In the genomic region with DNA sequence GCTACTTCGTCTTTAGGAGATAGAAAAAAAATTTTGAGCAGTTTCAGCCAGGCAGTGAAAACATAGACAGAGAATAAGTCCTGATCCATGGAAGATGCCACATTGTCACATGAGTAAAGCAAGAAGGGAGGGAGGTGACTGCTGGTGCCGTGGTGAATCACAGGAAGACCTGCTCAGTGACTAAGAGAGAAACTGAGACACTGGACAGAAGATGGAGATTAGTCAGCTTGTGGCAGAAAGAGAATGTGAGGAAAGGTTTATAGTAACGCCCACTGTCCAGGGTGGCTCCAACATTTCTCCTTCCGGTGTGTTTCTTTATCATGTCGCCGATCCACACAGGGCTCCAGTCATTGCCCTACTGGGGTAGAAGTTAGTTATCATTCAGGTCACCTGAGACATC, we compare ENCODE assay signal across 23 mouse cellular contexts.
DNase-seq lines count a peak whose midpoint lies in the region; ATAC-seq and TF ChIP-seq lines count a peak whose summit lies in the region.
"Had no signal": no experiment of that assay in that cellular context is flagged by ENCODE, and none has a peak within 500 bp of the region (broad histone marks: within the 10 kb centered on the region; RNA-seq: fewer than 3 reads in every experiment).

No protein-coding gene starts in this region.

- TF ChIP-seq EP300 in CH12.LX (IDR thresholded peaks at IDR 0.05; ENCODE audit: low read length), result no peak

- no peak for TF ChIP-seq RAD21 in CH12.LX (IDR thresholded peaks at IDR 0.05; ENCODE audit: low read depth, low read length)

- H3K9me3 ChIP-seq in CH12.LX (replicated peaks; ENCODE audit: low read length), result no peaks in the 10 kb centered on the region
- H3K9me3 ChIP-seq in kidney, embryonic 15.5 days (replicated peaks), result no peaks in the 10 kb centered on the region
- H3K9me3 ChIP-seq: embryonic facial prominence, embryonic 10.5 days; embryonic facial prominence, embryonic 12.5 days; forebrain, embryonic 13.5 days; forebrain, embryonic 15.5 days had no signal

- H3K4me2 ChIP-seq in CH12.LX (ENCODE audit: insufficient read depth, low read depth, poor library complexity, severe bottlenecking), result no peak overlapping the region
- no peak overlapping the region for H3K4me2 ChIP-seq in kidney, embryonic 15.5 days
- H3K4me2 ChIP-seq: embryonic facial prominence, embryonic 12.5 days; forebrain, embryonic 13.5 days; forebrain, embryonic 15.5 days had no signal

- dilution Hi-C loops in CH12.LX (cut with MboI; ENCODE audit: extremely low pct_ligation_motif_present, extremely low pct_unique_long_range_greater_than_20kb, low sequenced_read_pairs), result no loop called here

- no peaks in the 10 kb centered on the region for H3K36me3 ChIP-seq in CH12.LX (replicated peaks in 1 of 2; ENCODE audit: control insufficient read depth in 1 of 2, insufficient read depth in 1 of 2, low read length in 1 of 2)
- H3K36me3 ChIP-seq in kidney, embryonic 15.5 days, result no peaks in the 10 kb centered on the region
- H3K36me3 ChIP-seq: embryonic facial prominence, embryonic 10.5 days; embryonic facial prominence, embryonic 12.5 days; forebrain, embryonic 15.5 days had no signal

- H3K4me1 ChIP-seq in CH12.LX (ENCODE audit: control insufficient read depth in 1 of 2, insufficient read depth in 2 of 2), result peaks cover 3 to 24% of the 10 kb centered on the region in 2 experiments
- no peaks in the 10 kb centered on the region for H3K4me1 ChIP-seq in kidney, embryonic 15.5 days
- H3K4me1 ChIP-seq: embryonic facial prominence, embryonic 10.5 days had no signal

- DNase-seq in 3T3-L1 (ENCODE audit: low read depth, low spot score), result peak; percentile 75
- DNase-seq in CH12.LX (ENCODE audit: extremely low read depth), result no peak
- DNase-seq in brain, adult 2 months (ENCODE audit: low read depth, low spot score), result peak; percentile 4
- no peak for DNase-seq in adrenal gland, adult (ENCODE audit: inconsistent age in 2 of 2, low spot score in 1 of 2)
- DNase-seq in heart, adult 18-20 months, result no peak
- DNase-seq: adrenal gland, adult 2 months; adrenal gland, postnatal 10 days; adrenal gland, postnatal 25 days; B cell, adult 2 months; cerebellum, adult 11-12 months; cerebellum, adult 2 months; cerebellum, adult 9-10 months; cerebellum, postnatal 10 days; cerebellum, postnatal 25 days; forebrain, postnatal 0 days had no signal

- H3K9ac ChIP-seq in CH12.LX (ENCODE audit: insufficient read depth, low read depth), result no peak overlapping the region
- no peak overlapping the region for H3K9ac ChIP-seq in kidney, embryonic 15.5 days
- H3K9ac ChIP-seq: embryonic facial prominence, embryonic 12.5 days; forebrain, embryonic 13.5 days; forebrain, embryonic 15.5 days; forebrain, postnatal 0 days had no signal

- no peak for TF ChIP-seq POLR2A in CH12.LX (IDR thresholded peaks at IDR 0.05; ENCODE audit: low read depth, low read length)

- H3K27me3 ChIP-seq in CH12.LX (replicated peaks), result no peaks in the 10 kb centered on the region
- H3K27me3 ChIP-seq in kidney, embryonic 15.5 days, result peaks cover 11% of the 10 kb centered on the region; the same call in 1 of the 2 replicates
- H3K27me3 ChIP-seq: embryonic facial prominence, embryonic 12.5 days; forebrain, embryonic 13.5 days; forebrain, embryonic 15.5 days; Patski had no signal

- no peak overlapping the region for H3K4me3 ChIP-seq in CH12.LX (replicated peaks in 1 of 3; ENCODE audit: low read depth in 2 of 3, low read length in 2 of 3, poor library complexity in 1 of 3)
- H3K4me3 ChIP-seq in kidney, embryonic 15.5 days (replicated peaks), result no peak overlapping the region
- H3K4me3 ChIP-seq: embryonic facial prominence, embryonic 10.5 days; embryonic facial prominence, embryonic 12.5 days; forebrain, embryonic 13.5 days; forebrain, embryonic 15.5 days had no signal

- no peak for ATAC-seq in kidney, embryonic 15.5 days (replicated peaks; ENCODE audit: low FRiP score)
- ATAC-seq: activated CD4-positive, CD25-positive, alpha-beta regulatory T cell, adult 4 months; CD4-positive, CD25-positive, alpha-beta regulatory T cell, adult 4 months; forebrain, embryonic 13.5 days; forebrain, embryonic 15.5 days; forebrain, postnatal 0 days; Patski had no signal

- TF ChIP-seq CTCF in CH12.LX (conservative IDR thresholded peaks at IDR 0.05 in 1 of 2, IDR thresholded peaks at IDR 0.05 in 1 of 2; ENCODE audit: low read depth in 2 of 2, low read length in 2 of 2), result no peak

- H3K27ac ChIP-seq in CH12.LX (ENCODE audit: insufficient read depth, low read depth), result no peak overlapping the region
- H3K27ac ChIP-seq in kidney, embryonic 15.5 days, result no peak overlapping the region
- H3K27ac ChIP-seq: embryonic facial prominence, embryonic 10.5 days; embryonic facial prominence, embryonic 12.5 days; forebrain, embryonic 13.5 days; forebrain, embryonic 15.5 days had no signal

- no peaks in the 10 kb centered on the region for H3K79me2 ChIP-seq in CH12.LX (replicated peaks; ENCODE audit: control insufficient read depth, extremely low read depth, insufficient read depth, poor library complexity, severe bottlenecking)

- WGBS in kidney, embryonic 15.5 days, result 81% methylated on average over 6 of the region's 6 CpGs

- in situ Hi-C loops in CH12.LX (cut with MboI; ENCODE audit: low pct_ligation_motif_present, low pct_unique_long_range_greater_than_20kb, low sequenced_read_pairs), result no loop called here

TF ChIP-seq in CH12.LX, 34 proteins besides CTCF, POLR2A, EP300 and RAD21:
- TF ChIP-seq NRF1 (IDR thresholded peaks at IDR 0.05; ENCODE audit: low read depth, low read length) (no peak), IRF4 (IDR thresholded peaks at IDR 0.05; ENCODE audit: low read depth, low read length) (0 out of 2 replicates have a peak, but pooled peaks have one; percentile 17), BHLHE40 (IDR thresholded peaks at IDR 0.05; ENCODE audit: low read depth, low read length) (peak; percentile 50)

Comparison
In these comparisons a context has a peak if more than half of its experiments do, and no peak if none do; other contexts are left out.
1. DNase-seq: peak in 3T3-L1 (single experiment) and brain, adult 2 months (single experiment); none in CH12.LX (single experiment), adrenal gland, adult (0 of 2) and heart, adult 18-20 months (0 of 2).